Mouse (Mus musculus): ENCODE data around the gene Creg1. TPM values are rescaled to one million over a fixed set of nuclear protein-coding genes. Genes with fewer than 3 reads are reported as not detected.

Gene Creg1
- polyA plus RNA-seq, 1 experiment: 27.0 TPM

DNA sequence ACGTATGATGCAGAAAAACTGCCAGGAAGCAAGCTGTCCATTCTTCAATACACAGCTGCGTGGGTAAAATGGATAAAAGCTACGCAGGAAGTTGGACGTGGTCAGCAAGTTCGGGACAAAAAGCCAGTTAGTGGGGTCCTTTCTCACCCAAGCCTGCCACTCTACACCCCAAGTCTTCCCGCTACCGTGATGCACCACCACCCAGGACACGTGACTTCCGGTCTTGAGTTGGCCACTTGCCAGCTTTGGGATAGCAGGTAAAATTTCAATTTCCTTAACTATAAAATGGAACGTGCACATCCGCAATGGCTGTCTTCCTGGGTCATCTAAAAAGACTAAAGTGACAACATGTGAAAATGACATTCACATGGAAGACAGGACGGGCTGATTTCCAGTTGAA is 18.4 kb downstream of the Creg1 start:
- no peak overlapping the region for H3K27ac ChIP-seq (ENCODE audit: insufficient read depth, low read length)
- no peaks in the 10 kb centered on the region for H3K27me3 ChIP-seq (ENCODE audit: control insufficient read depth, insufficient read depth, low read length, poor library complexity, severe bottlenecking)
- no peaks in the 10 kb centered on the region for H3K9me3 ChIP-seq (replicated peaks; ENCODE audit: control insufficient read depth, insufficient read depth, low read length, poor library complexity, severe bottlenecking)
- H3K36me3 ChIP-seq (ENCODE audit: control insufficient read depth, insufficient read depth, low read length, poor library complexity, severe bottlenecking): no peaks in the 10 kb centered on the region
- no peak overlapping the region for H3K4me3 ChIP-seq (ENCODE audit: low read depth, low read length)
- no peak for TF ChIP-seq EP300 (IDR thresholded peaks at IDR 0.05; ENCODE audit: insufficient read depth, low read depth, low read length)
- no peak overlapping the region for H3K9ac ChIP-seq (ENCODE audit: low read depth, poor library complexity, severe bottlenecking)
- H3K4me1 ChIP-seq (ENCODE audit: control insufficient read depth, insufficient read depth, low read length): peaks cover 2% of the 10 kb centered on the region

DNA sequence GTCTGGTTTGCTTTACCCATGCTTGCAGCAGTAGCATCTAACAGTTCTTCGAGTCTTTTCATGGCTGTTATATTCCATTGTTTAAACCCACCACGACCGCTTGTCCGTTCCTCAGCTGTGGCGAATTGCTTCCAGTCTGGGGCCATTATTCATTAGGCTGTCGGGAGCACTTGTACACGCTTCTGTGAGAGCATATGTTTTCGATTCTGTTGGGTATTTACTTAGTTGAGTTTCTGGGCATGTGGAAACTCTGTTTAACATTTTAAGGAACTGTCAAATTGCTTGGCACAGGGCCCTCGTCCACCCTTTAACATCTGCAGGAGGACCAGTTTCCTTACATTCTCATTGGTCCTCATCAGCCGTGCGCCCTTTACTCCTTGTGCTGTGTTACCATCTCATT is 22.8 kb downstream of the Creg1 start:
- Histone ChIP-seq H3K9me3 (replicated peaks; ENCODE audit: control insufficient read depth, insufficient read depth, low read length, poor library complexity, severe bottlenecking) (no peaks in the 10 kb centered on the region), H3K4me1 (ENCODE audit: control insufficient read depth, insufficient read depth, low read length) (no peaks in the 10 kb centered on the region), H3K9ac (ENCODE audit: low read depth, poor library complexity, severe bottlenecking) (no peak overlapping the region), H3K27me3 (ENCODE audit: control insufficient read depth, insufficient read depth, low read length, poor library complexity, severe bottlenecking) (no peaks in the 10 kb centered on the region), H3K4me3 (ENCODE audit: low read depth, low read length) (no peak overlapping the region), H3K27ac (ENCODE audit: insufficient read depth, low read length) (no peak overlapping the region), H3K36me3 (ENCODE audit: control insufficient read depth, insufficient read depth, low read length, poor library complexity, severe bottlenecking) (no peaks in the 10 kb centered on the region)
- TF ChIP-seq EP300 (IDR thresholded peaks at IDR 0.05; ENCODE audit: insufficient read depth, low read depth, low read length) (no peak), CTCF (IDR thresholded peaks at IDR 0.05; ENCODE audit: low read depth, low read length) (no peak), POLR2A (IDR thresholded peaks at IDR 0.05; ENCODE audit: insufficient read depth, low read length) (no peak)

DNA sequence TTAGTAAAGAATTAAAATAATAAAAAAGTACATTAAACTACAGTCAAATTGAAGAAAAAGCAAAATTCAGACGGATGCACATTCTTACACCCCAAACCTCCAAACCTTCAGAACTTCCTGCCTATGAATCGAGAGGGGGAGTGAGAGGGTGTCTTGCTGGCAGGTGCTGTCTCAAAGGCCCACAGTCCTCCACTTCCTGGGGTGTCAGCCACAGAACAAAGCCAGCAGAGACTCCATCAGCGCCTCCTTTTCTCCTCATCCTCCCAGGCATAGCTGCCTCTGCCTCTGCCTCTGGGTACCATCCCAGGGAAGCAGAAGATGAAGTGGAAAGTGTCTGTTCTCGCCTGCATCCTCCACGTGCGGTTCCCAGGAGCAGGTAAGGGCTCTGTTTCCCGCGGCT is 25.0 kb downstream of the Creg1 start, which contains the start of gene Cd247:
Gene Cd247, plus strand, starts transcription at position 171 of the 400 bp plus-strand sequence.
- Histone ChIP-seq H3K36me3 (ENCODE audit: control insufficient read depth, insufficient read depth, low read length, poor library complexity, severe bottlenecking) (no peaks in the 10 kb centered on the region), H3K4me1 (ENCODE audit: control insufficient read depth, insufficient read depth, low read length) (no peaks in the 10 kb centered on the region), H3K27ac (ENCODE audit: insufficient read depth, low read length) (no peak within 1 kb of the TSS), H3K9me3 (replicated peaks; ENCODE audit: control insufficient read depth, insufficient read depth, low read length, poor library complexity, severe bottlenecking) (no peaks in the 10 kb centered on the region), H3K9ac (ENCODE audit: low read depth, poor library complexity, severe bottlenecking) (no peak within 1 kb of the TSS), H3K4me3 (ENCODE audit: low read depth, low read length) (peak within 1 kb of the TSS; percentile 15; the same call in 1 of the 2 replicates), H3K27me3 (ENCODE audit: control insufficient read depth, insufficient read depth, low read length, poor library complexity, severe bottlenecking) (no peaks in the 10 kb centered on the region)
- TF ChIP-seq POLR2A (IDR thresholded peaks at IDR 0.05; ENCODE audit: insufficient read depth, low read length) (no peak), EP300 (IDR thresholded peaks at IDR 0.05; ENCODE audit: insufficient read depth, low read depth, low read length) (no peak), CTCF (IDR thresholded peaks at IDR 0.05; ENCODE audit: low read depth, low read length) (no peak)

DNA sequence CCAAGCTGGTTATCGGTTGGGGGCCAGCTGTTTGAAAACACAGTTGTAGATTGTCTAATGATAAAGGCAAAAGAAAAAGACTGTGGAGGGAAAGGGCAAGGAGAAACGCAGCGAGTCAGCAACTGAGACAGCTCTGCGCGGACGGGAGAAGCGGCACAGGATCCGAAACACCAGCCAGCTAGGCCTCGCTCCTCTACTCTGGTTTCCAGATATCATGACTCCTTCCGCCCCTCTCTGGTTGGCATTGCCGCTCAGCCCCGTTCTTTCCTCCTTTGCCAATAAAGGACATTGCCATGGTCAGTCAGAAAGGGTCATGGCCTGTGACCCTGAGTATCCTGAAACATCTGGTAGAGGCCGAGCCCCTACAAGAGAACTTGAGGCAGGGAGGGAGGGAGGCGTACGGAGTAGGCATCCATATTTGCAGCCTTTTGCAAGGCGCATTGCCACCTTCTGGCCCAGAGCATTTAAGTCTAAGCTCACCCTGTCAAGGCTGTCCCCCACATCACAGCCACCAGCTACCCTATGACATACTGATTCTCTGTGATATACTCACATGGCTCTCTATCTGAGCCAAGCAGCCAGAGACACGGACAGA is 25.6 kb downstream of the Creg1 start:
- no peaks in the 10 kb centered on the region for H3K27me3 ChIP-seq (ENCODE audit: control insufficient read depth, insufficient read depth, low read length, poor library complexity, severe bottlenecking)
- H3K27ac ChIP-seq (ENCODE audit: insufficient read depth, low read length): no peak overlapping the region
- peak overlapping the region; percentile 15; the same call in 1 of the 2 replicates for H3K4me3 ChIP-seq (ENCODE audit: low read depth, low read length)
- no peak for TF ChIP-seq POLR2A (IDR thresholded peaks at IDR 0.05; ENCODE audit: insufficient read depth, low read length)
- no peak for TF ChIP-seq EP300 (IDR thresholded peaks at IDR 0.05; ENCODE audit: insufficient read depth, low read depth, low read length)
- TF ChIP-seq CTCF (IDR thresholded peaks at IDR 0.05; ENCODE audit: low read depth, low read length): no peak
- H3K9me3 ChIP-seq (replicated peaks; ENCODE audit: control insufficient read depth, insufficient read depth, low read length, poor library complexity, severe bottlenecking): no peaks in the 10 kb centered on the region
- H3K4me1 ChIP-seq (ENCODE audit: control insufficient read depth, insufficient read depth, low read length): no peaks in the 10 kb centered on the region
- no peak overlapping the region for H3K9ac ChIP-seq (ENCODE audit: low read depth, poor library complexity, severe bottlenecking)
- no peaks in the 10 kb centered on the region for H3K36me3 ChIP-seq (ENCODE audit: control insufficient read depth, insufficient read depth, low read length, poor library complexity, severe bottlenecking)

DNA sequence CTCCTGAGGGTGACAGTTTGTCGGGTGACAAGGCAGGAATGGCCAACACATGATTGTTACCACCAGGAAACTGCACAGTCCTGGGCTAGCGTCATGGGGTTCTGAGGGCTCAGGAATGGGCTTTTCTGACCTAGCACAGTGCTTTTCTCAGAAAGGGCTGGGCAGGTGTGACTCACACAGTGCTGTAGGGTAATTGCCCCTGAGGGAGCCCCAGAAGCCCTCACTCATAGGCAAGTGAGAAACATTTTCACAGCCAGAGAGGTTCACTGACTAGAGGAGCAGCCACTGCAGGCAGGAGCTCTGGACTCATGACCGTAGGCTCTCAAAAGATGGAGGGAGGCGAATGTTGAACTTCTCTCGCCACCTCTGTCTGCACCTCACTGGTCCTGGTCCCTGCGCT is 26.4 kb downstream of the Creg1 start:
- no peaks in the 10 kb centered on the region for H3K4me1 ChIP-seq (ENCODE audit: control insufficient read depth, insufficient read depth, low read length)
- no peak overlapping the region for H3K27ac ChIP-seq (ENCODE audit: insufficient read depth, low read length)
- TF ChIP-seq EP300 (IDR thresholded peaks at IDR 0.05; ENCODE audit: insufficient read depth, low read depth, low read length): no peak
- H3K9ac ChIP-seq (ENCODE audit: low read depth, poor library complexity, severe bottlenecking): no peak overlapping the region
- H3K36me3 ChIP-seq (ENCODE audit: control insufficient read depth, insufficient read depth, low read length, poor library complexity, severe bottlenecking): no peaks in the 10 kb centered on the region
- no peaks in the 10 kb centered on the region for H3K9me3 ChIP-seq (replicated peaks; ENCODE audit: control insufficient read depth, insufficient read depth, low read length, poor library complexity, severe bottlenecking)
- H3K4me3 ChIP-seq (ENCODE audit: low read depth, low read length): no peak overlapping the region
- no peaks in the 10 kb centered on the region for H3K27me3 ChIP-seq (ENCODE audit: control insufficient read depth, insufficient read depth, low read length, poor library complexity, severe bottlenecking)

DNA sequence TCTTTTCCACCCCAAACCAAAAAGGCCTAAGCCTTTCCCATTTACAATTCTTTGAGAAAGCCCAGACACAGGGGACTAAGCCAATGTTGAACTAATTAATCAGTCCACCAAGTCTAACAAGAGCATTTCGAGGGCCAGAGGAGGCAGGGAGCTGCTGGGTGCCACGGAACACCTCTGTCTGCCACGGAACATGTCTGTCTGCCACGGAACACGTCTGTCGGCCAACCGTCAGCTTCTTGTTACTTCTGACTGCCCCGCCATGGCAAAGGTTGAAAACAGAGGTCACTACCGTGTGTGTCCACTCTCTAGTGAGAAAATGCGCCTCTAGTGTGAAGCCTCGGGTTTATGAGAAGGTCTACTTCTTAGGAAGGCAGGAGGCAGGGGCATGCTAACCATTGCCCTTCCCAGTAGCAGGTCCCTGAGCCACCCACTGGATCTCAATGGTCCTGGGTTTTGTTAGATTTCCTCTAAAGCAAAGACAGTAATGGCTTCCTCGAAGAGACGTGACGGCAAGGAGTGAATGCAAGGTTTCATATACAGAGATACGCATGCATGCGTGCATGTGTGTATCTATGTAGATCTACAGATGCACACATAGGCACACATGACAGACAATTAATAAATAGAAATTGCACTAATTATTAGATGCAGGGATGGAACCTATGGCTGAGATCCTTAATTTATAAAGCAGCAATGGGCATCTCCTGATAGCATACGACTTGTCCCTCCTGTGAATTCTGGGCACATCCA is 27.1 kb downstream of the Creg1 start:
- H3K9ac ChIP-seq (ENCODE audit: low read depth, poor library complexity, severe bottlenecking): no peak overlapping the region
- no peak overlapping the region for H3K4me3 ChIP-seq (ENCODE audit: low read depth, low read length)
- H3K27ac ChIP-seq (ENCODE audit: insufficient read depth, low read length): no peak overlapping the region
- no peaks in the 10 kb centered on the region for H3K4me1 ChIP-seq (ENCODE audit: control insufficient read depth, insufficient read depth, low read length)
- no peaks in the 10 kb centered on the region for H3K27me3 ChIP-seq (ENCODE audit: control insufficient read depth, insufficient read depth, low read length, poor library complexity, severe bottlenecking)
- no peaks in the 10 kb centered on the region for H3K36me3 ChIP-seq (ENCODE audit: control insufficient read depth, insufficient read depth, low read length, poor library complexity, severe bottlenecking)
- no peaks in the 10 kb centered on the region for H3K9me3 ChIP-seq (replicated peaks; ENCODE audit: control insufficient read depth, insufficient read depth, low read length, poor library complexity, severe bottlenecking)
- TF ChIP-seq EP300 (IDR thresholded peaks at IDR 0.05; ENCODE audit: insufficient read depth, low read depth, low read length) (no peak), CTCF (IDR thresholded peaks at IDR 0.05; ENCODE audit: low read depth, low read length) (no peak), POLR2A (IDR thresholded peaks at IDR 0.05; ENCODE audit: insufficient read depth, low read length) (no peak)

Measured in ES-Bruce4 (cell line).